Mouse (Mus musculus) MEL (cell line): Measurements from ENCODE around the gene Mblac1. TPM values are rescaled to one million over a fixed set of nuclear protein-coding genes. Genes with fewer than 3 reads are reported as not detected.

Experiments
- DNase-seq: peaks from one replicate; pipeline ENCODE4 v3.0.0; 2011; ENCODE audit warnings: low read depth, low spot score
- H3K27ac ChIP-seq: 2 replicates; pipeline ENCODE4 v1.5.1; 2012; ENCODE audit warnings: low read depth, mild to moderate bottlenecking, control low read depth, low read length, moderate library complexity; ENCODE audit not compliant: control insufficient read depth
- H3K27me3 ChIP-seq, 2 experiments: fragments of 150-350 bp in 1 of 2; sonication (generic) in 1 of 2; 2 replicates each; pipeline ENCODE4 v1.6.1; 2012; ENCODE audit warnings: low read length in 2 of 2, mild to moderate bottlenecking in 2 of 2, improper control_type of control experiment in 1 of 2, moderate library complexity in 1 of 2; ENCODE audit not compliant: insufficient read depth in 2 of 2, control insufficient read depth in 1 of 2
- H3K36me3 ChIP-seq, 2 experiments: 2 replicates each; pipeline ENCODE4 v1.6.1; 2012 to 2014; ENCODE audit warnings: low read length in 2 of 2, improper control_type of control experiment in 1 of 2, inconsistent platforms in 1 of 2, mild to moderate bottlenecking in 1 of 2; ENCODE audit not compliant: insufficient read depth in 2 of 2, control insufficient read depth in 1 of 2
- H3K4me1 ChIP-seq, 2 experiments: fragments of 150-350 bp in 1 of 2; sonication (generic) in 1 of 2; 2 replicates each; pipeline ENCODE4 v1.6.1; 2012; ENCODE audit warnings: low read length in 2 of 2, improper control_type of control experiment in 1 of 2, mild to moderate bottlenecking in 1 of 2; ENCODE audit not compliant: insufficient read depth in 2 of 2, control insufficient read depth in 1 of 2
- H3K4me3 ChIP-seq, 2 experiments: fragments of 150-350 bp in 1 of 2; sonication (generic) in 1 of 2; 2 replicates each; pipeline ENCODE4 v1.5.1; 2012; ENCODE audit warnings: low read depth in 2 of 2, low read length in 2 of 2, mild to moderate bottlenecking in 2 of 2, moderate library complexity in 2 of 2, control low read depth in 1 of 2, improper control_type of control experiment in 1 of 2; ENCODE audit not compliant: control insufficient read depth in 1 of 2, insufficient read depth in 1 of 2
- H3K79me2 ChIP-seq: 2 replicates; pipeline ENCODE4 v1.6.1; 2012; ENCODE audit warnings: mild to moderate bottlenecking, low read length, moderate library complexity; ENCODE audit not compliant: control insufficient read depth, poor library complexity, insufficient read depth
- H3K9ac ChIP-seq: 2 replicates; pipeline ENCODE4 v1.6.1; 2012; ENCODE audit warnings: low read depth, mild to moderate bottlenecking, control low read depth, low read length, moderate library complexity; ENCODE audit not compliant: control insufficient read depth, poor library complexity, severe bottlenecking
- H3K9me3 ChIP-seq: fragments of 150-350 bp; sonication (generic); replicated peaks from 2 replicates; pipeline ENCODE4 v1.6.1; 2012; ENCODE audit warnings: mild to moderate bottlenecking, low read length, improper control_type of control experiment, moderate library complexity; ENCODE audit not compliant: insufficient read depth
- BHLHE40 ChIP-seq: IDR thresholded peaks from 2 replicates; pipeline ENCODE4 v1.6.1; 2012; ENCODE audit warnings: low read depth, mild to moderate bottlenecking, inconsistent platforms, low read length, improper control_type of control experiment, borderline replicate concordance
- CTCF ChIP-seq, 3 experiments: IDR thresholded peaks in 2 of 3; conservative IDR thresholded peaks in 1 of 3; 2 replicates each; pipeline ENCODE4 v1.5.1; 2011 to 2012; ENCODE audit warnings: low read length in 3 of 3, low read depth in 2 of 3, mild to moderate bottlenecking in 2 of 3, improper control_type of control experiment in 1 of 3, inconsistent platforms in 1 of 3, mixed read lengths in 1 of 3, moderate library complexity in 1 of 3; ENCODE audit not compliant: control insufficient read depth in 1 of 3, insufficient read depth in 1 of 3, poor library complexity in 1 of 3, severe bottlenecking in 1 of 3
- E2F4 ChIP-seq: IDR thresholded peaks from 2 replicates; pipeline ENCODE4 v1.6.1; 2011; ENCODE audit warnings: low read depth, low read length, improper control_type of control experiment, borderline replicate concordance
- EP300 ChIP-seq, 2 experiments: IDR thresholded peaks; 2 replicates each; pipeline ENCODE4 v1.6.1; 2011; ENCODE audit warnings: improper control_type of control experiment in 2 of 2, low read length in 2 of 2, low read depth in 1 of 2, mild to moderate bottlenecking in 1 of 2
- ETS1 ChIP-seq: IDR thresholded peaks from 2 replicates; pipeline ENCODE4 v1.6.1; 2012; ENCODE audit warnings: low read depth, mild to moderate bottlenecking, inconsistent platforms, low read length, improper control_type of control experiment, moderate library complexity
- GABPA ChIP-seq: IDR thresholded peaks from 2 replicates; pipeline ENCODE4 v1.6.1; 2012; ENCODE audit warnings: low read depth, mild to moderate bottlenecking, inconsistent platforms, low read length, improper control_type of control experiment, moderate library complexity
- GATA1 ChIP-seq: IDR thresholded peaks from 2 replicates; pipeline ENCODE4 v1.6.1; 2011; ENCODE audit warnings: low read depth, low read length, improper control_type of control experiment
- HCFC1 ChIP-seq: IDR thresholded peaks from 2 replicates; pipeline ENCODE4 v1.6.1; 2012; ENCODE audit warnings: low read depth, mild to moderate bottlenecking, inconsistent platforms, low read length, improper control_type of control experiment, moderate library complexity
- JUND ChIP-seq: IDR thresholded peaks from 2 replicates; pipeline ENCODE4 v1.6.1; 2011; ENCODE audit warnings: low read depth, mild to moderate bottlenecking, improper control_type of control experiment, low read length
- KAT2A ChIP-seq: conservative IDR thresholded peaks from 2 replicates; pipeline ENCODE4 v1.6.1; 2012; ENCODE audit warnings: low read depth, low read length, improper control_type of control experiment, inconsistent platforms
- MAFK ChIP-seq: IDR thresholded peaks from 2 replicates; pipeline ENCODE4 v1.6.1; 2011; ENCODE audit warnings: low read depth, mild to moderate bottlenecking, low read length, improper control_type of control experiment, borderline replicate concordance
- MXI1 ChIP-seq: IDR thresholded peaks from 2 replicates; pipeline ENCODE4 v1.6.1; 2011; ENCODE audit warnings: mild to moderate bottlenecking, low read depth, low read length, improper control_type of control experiment
- MYC ChIP-seq: IDR thresholded peaks from 2 replicates; pipeline ENCODE4 v1.6.1; 2011; ENCODE audit warnings: low read depth, mild to moderate bottlenecking, low read length, improper control_type of control experiment, moderate library complexity
- POLR2A ChIP-seq, 2 experiments: IDR thresholded peaks; 2 replicates each; pipeline ENCODE4 v1.6.1; 2011 to 2012; ENCODE audit warnings: low read length in 2 of 2, mild to moderate bottlenecking in 2 of 2, control low read depth in 1 of 2, improper control_type of control experiment in 1 of 2, low read depth in 1 of 2, moderate library complexity in 1 of 2; ENCODE audit not compliant: control insufficient read depth in 1 of 2, insufficient read depth in 1 of 2, poor library complexity in 1 of 2
- POLR2AphosphoS2 ChIP-seq: IDR thresholded peaks from 2 replicates; pipeline ENCODE4 v1.6.1; 2011; ENCODE audit warnings: low read length, improper control_type of control experiment
- RAD21 ChIP-seq: IDR thresholded peaks from 2 replicates; pipeline ENCODE4 v1.6.1; 2011; ENCODE audit warnings: mild to moderate bottlenecking, low read depth, low read length, improper control_type of control experiment
- RCOR1 ChIP-seq: IDR thresholded peaks from 2 replicates; pipeline ENCODE4 v1.6.1; 2012; ENCODE audit warnings: low read depth, mild to moderate bottlenecking, inconsistent platforms, low read length, improper control_type of control experiment
- SIN3A ChIP-seq: IDR thresholded peaks from 2 replicates; pipeline ENCODE4 v1.6.1; 2012; ENCODE audit warnings: low read length, improper control_type of control experiment, inconsistent platforms
- SMC3 ChIP-seq: IDR thresholded peaks from 2 replicates; pipeline ENCODE4 v1.6.1; 2011; ENCODE audit warnings: low read depth, low read length, improper control_type of control experiment
- TAL1 ChIP-seq: IDR thresholded peaks from 2 replicates; pipeline ENCODE4 v1.6.1; 2012; ENCODE audit warnings: mild to moderate bottlenecking, inconsistent platforms, low read length, moderate library complexity, mixed read lengths
- TBP ChIP-seq: IDR thresholded peaks from 2 replicates; pipeline ENCODE4 v1.8.0; 2011; ENCODE audit warnings: low read depth, low read length, improper control_type of control experiment
- UBTF ChIP-seq: IDR thresholded peaks from 2 replicates; pipeline ENCODE4 v1.6.1; 2012; ENCODE audit warnings: low read depth, mild to moderate bottlenecking, inconsistent platforms, low read length, improper control_type of control experiment, moderate library complexity, borderline replicate concordance; ENCODE audit not compliant: insufficient read depth
- USF1 ChIP-seq: IDR thresholded peaks from 2 replicates; pipeline ENCODE4 v1.6.1; 2014; ENCODE audit warnings: low read depth, mild to moderate bottlenecking, inconsistent platforms, low read length, improper control_type of control experiment, moderate library complexity
- USF2 ChIP-seq, 2 experiments: IDR thresholded peaks; 2 replicates each; pipeline ENCODE4 v1.6.1; 2011 to 2012; ENCODE audit warnings: improper control_type of control experiment in 2 of 2, low read length in 2 of 2, borderline replicate concordance in 1 of 2, inconsistent platforms in 1 of 2, low read depth in 1 of 2, mild to moderate bottlenecking in 1 of 2; ENCODE audit not compliant: insufficient read depth in 1 of 2
- ZC3H11A ChIP-seq: IDR thresholded peaks from 2 replicates; pipeline ENCODE4 v1.6.1; 2012; ENCODE audit warnings: low read depth, mild to moderate bottlenecking, inconsistent platforms, low read length, improper control_type of control experiment
- ZKSCAN1 ChIP-seq: IDR thresholded peaks from 2 replicates; pipeline ENCODE4 v1.6.1; 2012; ENCODE audit warnings: low read depth, mild to moderate bottlenecking, inconsistent platforms, low read length, improper control_type of control experiment, moderate library complexity
- ZMIZ1 ChIP-seq: IDR thresholded peaks from 2 replicates; pipeline ENCODE4 v1.6.1; 2012; ENCODE audit warnings: low read depth, mild to moderate bottlenecking, inconsistent platforms, low read length, improper control_type of control experiment, moderate library complexity
- ZNF384 ChIP-seq: IDR thresholded peaks from 2 replicates; pipeline ENCODE4 v1.6.1; 2012; ENCODE audit warnings: low read depth, mild to moderate bottlenecking, inconsistent platforms, low read length, improper control_type of control experiment
- polyA plus RNA-seq, 2 experiments: library from polyadenylated mRNA; stranded (reverse) in 1 of 2; unstranded in 1 of 2; fragments of >175 nt in 1 of 2; fragments of >200 nt in 1 of 2; gene quantifications; 2 replicates each; pipeline versions ENCODE4 v1.2.1 to v1.2.4; 2012; ENCODE audit warnings: low replicate concordance in 2 of 2, low read depth in 1 of 2; ENCODE audit not compliant: insufficient read length in 2 of 2, insufficient read depth in 1 of 2, missing spikeins in 1 of 2
- total RNA-seq: library from RNA; depleted of rRNA; stranded (reverse); fragments of 300-350 nt; gene quantifications from 2 replicates; pipeline ENCODE4 v1.2.3, GENCODE M21; 2012

Mblac1 gene
- total and polyA plus RNA-seq, 3 experiments, result 5.0 to 5.7 TPM; not detected in 1

GRCm38 (mm10) chr5:138187661-138188306 is 6.3 kb upstream of the Mblac1 start:
- H3K9me3 ChIP-seq, result no peaks in the 10 kb centered on the region
- peak overlapping the region; percentile 41 to 58 for H3K4me3 ChIP-seq
- peaks cover 0 to 5% of the 10 kb centered on the region in 2 experiments; a peak in 1 of 4 replicates for H3K4me1 ChIP-seq
- peak; percentile 92 for DNase-seq
- no peak for TF ChIP-seq MAFK
- TF ChIP-seq HCFC1, result peak; percentile 93
- peak; percentile 0; the same call in 1 of the 2 replicates for TF ChIP-seq SIN3A
- no peak for TF ChIP-seq CTCF (IDR thresholded peaks at IDR 0.05 in 2 of 3, conservative IDR thresholded peaks at IDR 0.05 in 1 of 3; ENCODE audit: control insufficient read depth in 1 of 3, insufficient read depth in 1 of 3, low read depth in 2 of 3, low read length in 3 of 3, poor library complexity in 1 of 3, severe bottlenecking in 1 of 3)
- no peak for TF ChIP-seq E2F4
- TF ChIP-seq KAT2A, result peak; percentile 80; the same call in 1 of the 2 replicates
- no peaks in the 10 kb centered on the region for H3K27me3 ChIP-seq
- H3K36me3 ChIP-seq, result peaks cover 0 to 5% of the 10 kb centered on the region in 2 experiments; a peak in 2 of 4 replicates
- peak overlapping the region; percentile 69 for H3K9ac ChIP-seq
- peak overlapping the region; percentile 29 for H3K27ac ChIP-seq
- H3K79me2 ChIP-seq, result peaks cover 6% of the 10 kb centered on the region; the same call in 1 of the 2 replicates

- peaks cover 0 to 3% of the 10 kb centered on the region in 2 experiments; a peak in 2 of 4 replicates for H3K36me3 ChIP-seq
- peaks cover 4% of the 10 kb centered on the region; the same call in 1 of the 2 replicates for H3K79me2 ChIP-seq
- H3K27ac ChIP-seq, result peak overlapping the region; percentile 78
- H3K27me3 ChIP-seq, result no peaks in the 10 kb centered on the region
- H3K4me3 ChIP-seq, result peak overlapping the region; percentile 65
- no peaks in the 10 kb centered on the region for H3K9me3 ChIP-seq
- H3K9ac ChIP-seq, result peak overlapping the region; percentile 71
- DNase-seq, result peak; percentile 70
- no peaks in the 10 kb centered on the region; a peak in 1 of 4 replicates for H3K4me1 ChIP-seq
- TF ChIP-seq GATA1 (no peak), ZC3H11A (no peak), JUND (no peak), CTCF (IDR thresholded peaks at IDR 0.05 in 2 of 3, conservative IDR thresholded peaks at IDR 0.05 in 1 of 3; ENCODE audit: control insufficient read depth in 1 of 3, insufficient read depth in 1 of 3, low read depth in 2 of 3, low read length in 3 of 3, poor library complexity in 1 of 3, severe bottlenecking in 1 of 3) (no peak), RCOR1 (no peak), SMC3 (no peak), USF2 (IDR thresholded peaks at IDR 0.05; ENCODE audit: borderline replicate concordance in 1 of 2, insufficient read depth in 1 of 2, low read depth in 1 of 2, low read length in 2 of 2) (no peak; a peak in 1 of 4 replicates), ZMIZ1 (no peak), EP300 (IDR thresholded peaks at IDR 0.05; ENCODE audit: low read depth in 1 of 2, low read length in 2 of 2) (no peak), BHLHE40 (peak; percentile 85), POLR2A (IDR thresholded peaks at IDR 0.05; ENCODE audit: control insufficient read depth in 1 of 2, insufficient read depth in 1 of 2, low read depth in 1 of 2, low read length in 2 of 2, poor library complexity in 1 of 2) (no peak; a peak in 1 of 4 replicates), GABPA (no peak), ZKSCAN1 (no peak), MAFK (no peak), E2F4 (no peak), USF1 (peak; percentile 85), POLR2AphosphoS2 (no peak), RAD21 (no peak), ZNF384 (no peak), TAL1 (no peak), KAT2A (no peak), MXI1 (peak; percentile 78), UBTF (no peak), MYC (no peak), TBP (no peak), ETS1 (no peak), SIN3A (no peak)
Measured at GRCm38 (mm10) chr5:138194755-138195345, 736 bp downstream of the Mblac1 start.
